Mouse (Mus musculus) lung, postnatal 25 days (tissue): Measurements from ENCODE around the gene Hc.

Experiments used
- DNase-seq: peaks from one replicate; pipeline ENCODE4 v3.0.0; 2022; ENCODE audit warnings: low spot score

Hc gene

DNA sequence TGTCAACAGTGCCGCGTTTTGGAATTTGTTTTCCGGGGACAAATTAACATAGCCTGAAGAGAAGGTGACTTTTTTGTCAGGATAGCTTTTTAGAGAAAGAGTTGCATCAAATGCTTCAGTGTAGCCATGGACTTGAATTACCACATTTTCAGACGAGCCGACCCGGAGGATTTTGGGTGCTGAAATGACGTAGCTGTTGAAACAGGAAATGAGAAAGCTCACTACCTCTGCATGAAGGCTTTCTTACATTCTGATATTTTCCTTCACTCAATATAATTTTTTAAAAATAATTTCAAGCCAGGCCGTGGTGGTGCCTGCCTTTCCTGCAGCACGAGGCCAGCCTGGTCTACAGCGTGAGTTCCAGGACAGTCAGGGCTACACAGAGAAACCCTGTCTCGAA, 4.0 kb downstream of the Hc start:
- DNase-seq = no peak

DNA sequence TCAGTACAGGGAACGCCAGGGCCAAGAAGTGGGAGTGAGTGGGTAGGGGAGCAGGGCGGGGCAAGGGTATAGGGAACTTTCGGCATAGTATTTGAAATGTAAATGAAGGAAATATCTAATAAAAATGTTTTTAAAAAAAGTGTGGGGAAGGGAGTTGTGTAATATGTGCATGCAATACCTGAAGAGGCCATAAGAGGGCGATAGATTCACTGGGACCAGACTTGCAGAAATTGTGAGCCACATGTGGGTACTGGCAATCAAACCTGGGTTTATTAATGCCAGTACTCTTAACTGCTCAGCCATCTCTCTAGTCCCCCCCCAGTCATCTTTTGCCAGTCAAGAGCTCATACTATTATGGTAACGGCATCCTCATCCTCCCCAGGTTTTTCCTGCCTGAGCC, 12.4 kb downstream of the Hc start:
- DNase-seq = peak; percentile 50

DNA sequence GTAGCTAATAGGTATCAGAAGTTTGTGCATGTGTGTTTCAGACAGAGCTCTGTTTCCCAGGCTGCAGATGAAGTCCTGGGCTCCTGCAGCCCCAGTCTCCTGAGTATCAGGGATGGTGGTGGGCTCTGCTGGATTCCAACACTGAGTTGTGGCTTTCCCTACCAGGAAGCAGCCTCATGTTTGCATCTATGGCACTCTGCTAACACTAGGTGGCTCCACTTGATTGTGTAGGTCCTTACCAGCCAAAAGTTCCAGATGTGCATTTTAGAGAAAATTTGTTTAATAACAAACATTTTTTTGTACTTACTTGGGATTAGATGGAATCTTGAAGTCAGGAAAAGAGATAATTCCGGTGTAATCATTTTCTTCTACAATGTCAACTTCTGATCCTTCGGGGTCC, 16.3 kb downstream of the Hc start:
- peak; percentile 32 for DNase-seq

DNA sequence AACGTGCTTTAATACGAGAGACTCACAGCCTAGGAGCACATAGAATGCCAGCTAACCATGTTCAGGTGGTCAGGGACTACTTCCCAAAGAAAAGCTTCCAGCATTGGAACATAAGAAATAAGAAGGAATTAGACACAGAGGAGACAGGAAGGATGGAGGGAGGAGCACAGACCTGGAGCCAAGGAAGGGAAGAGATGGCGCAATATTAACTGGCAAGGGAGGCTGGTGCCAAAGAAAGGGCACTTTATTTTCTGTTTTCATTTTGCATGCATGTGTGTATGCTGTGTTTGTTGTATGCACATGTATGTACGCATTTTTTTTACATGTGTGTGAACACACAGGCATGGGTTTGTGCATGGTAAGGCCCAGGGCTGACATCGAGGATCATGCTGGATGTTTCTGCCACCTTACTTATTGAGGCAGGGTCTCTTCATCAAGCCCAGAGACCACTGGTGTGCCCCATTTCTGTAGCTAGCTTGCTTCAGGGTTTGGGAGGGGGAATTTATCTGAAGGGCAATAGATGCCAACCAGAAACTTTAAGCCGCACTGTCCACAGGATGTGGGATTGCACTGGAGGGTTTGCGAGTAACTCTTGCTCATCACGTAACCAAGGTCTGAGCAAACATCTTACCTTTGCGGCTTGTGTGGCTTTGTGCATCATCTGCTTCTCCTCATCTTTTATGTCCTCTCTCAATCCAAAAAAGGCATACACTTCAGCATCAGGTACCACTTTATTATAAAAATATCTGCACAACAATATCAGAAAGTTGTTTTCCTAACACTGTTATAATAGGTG, 22.5 kb downstream of the Hc start:
- no peak for DNase-seq

DNA sequence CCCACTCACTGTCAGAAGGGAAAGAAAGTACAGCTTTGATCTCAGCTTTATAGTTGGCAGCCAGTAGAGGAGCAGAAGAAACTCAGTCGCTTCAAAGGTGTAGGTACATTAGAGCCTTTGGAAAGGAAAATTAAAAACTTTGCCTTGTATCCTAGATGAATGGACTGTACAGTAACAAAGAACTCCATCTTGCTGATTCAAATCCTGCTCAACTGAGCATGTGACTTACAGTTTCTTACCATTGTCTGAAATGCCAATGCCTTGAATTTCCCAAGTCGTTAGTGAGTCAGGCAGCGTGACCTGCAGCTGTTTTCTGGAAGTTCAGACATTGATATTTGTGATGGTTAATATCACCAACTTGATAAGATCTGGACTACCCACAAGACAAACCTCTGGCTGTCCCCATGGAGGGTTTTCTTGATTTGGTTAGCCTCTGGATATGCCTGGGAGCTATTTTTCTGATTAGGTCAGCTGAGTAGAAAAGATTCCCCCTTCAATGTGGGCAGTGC, 36.5 kb downstream of the Hc start:
- no peak for DNase-seq

DNA sequence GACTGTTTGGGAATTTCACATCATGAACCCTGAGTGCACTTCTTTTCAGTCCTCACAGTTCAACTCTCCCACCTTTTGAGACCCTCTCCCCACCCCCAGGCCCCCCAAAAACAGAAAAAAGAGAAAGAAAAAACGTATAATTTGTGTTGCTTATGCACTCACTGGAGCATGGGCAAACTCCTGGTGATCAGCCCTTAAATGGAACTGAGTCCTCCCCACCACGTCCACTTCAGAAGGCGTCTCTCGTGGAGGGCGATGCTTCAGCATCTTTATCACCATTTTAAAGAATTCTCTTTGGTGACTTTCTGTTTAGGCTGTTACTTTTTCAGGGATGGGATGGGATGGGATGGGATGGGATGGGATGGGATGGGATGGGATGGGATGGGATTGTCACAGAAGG, 39.4 kb downstream of the Hc start:
- no peak for DNase-seq

DNA sequence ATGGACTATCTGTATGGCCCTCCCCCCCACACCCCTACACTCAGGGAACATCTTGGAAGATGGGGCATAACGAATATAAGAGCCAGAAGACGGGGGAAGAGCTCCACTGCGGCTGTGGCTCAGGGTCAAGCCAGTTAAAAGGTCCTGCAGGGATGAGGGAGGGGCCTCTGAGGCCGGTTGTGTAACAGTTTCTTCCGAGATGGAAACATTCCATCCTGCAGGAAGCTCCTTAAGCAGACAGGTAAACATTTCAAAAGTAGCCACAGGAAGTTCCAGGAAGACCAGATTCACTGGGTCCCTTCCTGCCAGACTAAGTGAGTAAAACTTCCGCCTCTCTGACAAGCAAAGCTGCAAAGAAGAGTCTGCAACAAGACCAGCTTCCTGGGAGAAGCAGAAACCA, 45.4 kb downstream of the Hc start:
- DNase-seq = peak; percentile 62

DNA sequence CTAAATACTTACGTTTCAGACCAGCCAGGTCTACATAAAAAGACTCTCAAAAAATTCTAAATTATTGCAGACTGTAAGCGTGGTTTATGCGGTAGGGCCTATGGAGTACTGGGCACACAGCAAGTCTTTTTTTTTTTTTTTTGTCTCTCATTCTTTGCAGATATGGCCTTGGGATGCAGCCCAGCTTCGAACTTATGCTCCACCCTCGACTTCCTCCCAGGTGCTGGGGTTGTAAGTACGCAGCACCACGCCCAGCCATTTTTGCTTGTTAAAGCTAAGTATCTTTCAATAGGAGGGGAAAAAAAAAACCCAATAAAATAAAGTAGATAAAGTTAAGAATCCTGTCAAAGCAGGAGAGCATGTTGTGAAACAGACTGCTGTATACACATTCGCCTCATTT, 49.6 kb downstream of the Hc start:
- no peak for DNase-seq

DNA sequence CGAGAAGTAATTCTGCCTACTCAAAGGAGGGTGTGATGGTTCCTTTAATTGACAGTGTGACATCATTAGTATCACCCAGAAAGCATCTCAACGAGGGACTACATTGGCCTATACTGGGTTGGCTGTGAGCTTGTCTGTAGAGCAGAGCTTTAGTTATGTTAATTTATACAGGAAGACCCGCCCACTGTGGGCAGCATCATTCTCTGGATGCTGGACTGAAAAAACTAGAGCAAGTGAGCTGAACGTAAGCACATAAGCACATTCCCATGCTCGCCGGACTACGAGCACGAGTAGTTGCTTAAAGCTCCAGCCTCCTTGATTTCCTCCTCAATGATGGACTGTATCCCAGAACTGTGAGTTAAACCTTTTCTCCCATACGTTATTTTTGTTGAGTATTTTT, 62.3 kb downstream of the Hc start:
- no peak for DNase-seq

DNA sequence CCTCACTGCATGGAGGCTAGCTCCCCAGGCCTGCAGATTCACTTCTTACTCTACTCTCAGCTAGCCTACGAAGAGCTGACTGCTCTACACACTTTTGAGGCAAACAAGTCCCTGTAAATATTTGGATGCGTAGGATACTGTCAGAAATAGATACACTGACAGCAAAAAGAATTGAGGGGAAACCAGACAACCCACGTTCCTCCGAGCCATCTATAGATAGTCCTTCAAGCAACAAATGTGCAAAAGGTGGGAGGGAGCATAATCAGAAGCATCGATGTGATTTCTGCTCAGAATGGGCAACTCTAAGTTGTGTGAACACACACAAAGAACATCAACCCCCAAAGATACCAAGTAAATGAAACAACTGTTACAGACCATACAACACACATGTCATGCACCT, 64.7 kb downstream of the Hc start:
- DNase-seq = no peak

DNA sequence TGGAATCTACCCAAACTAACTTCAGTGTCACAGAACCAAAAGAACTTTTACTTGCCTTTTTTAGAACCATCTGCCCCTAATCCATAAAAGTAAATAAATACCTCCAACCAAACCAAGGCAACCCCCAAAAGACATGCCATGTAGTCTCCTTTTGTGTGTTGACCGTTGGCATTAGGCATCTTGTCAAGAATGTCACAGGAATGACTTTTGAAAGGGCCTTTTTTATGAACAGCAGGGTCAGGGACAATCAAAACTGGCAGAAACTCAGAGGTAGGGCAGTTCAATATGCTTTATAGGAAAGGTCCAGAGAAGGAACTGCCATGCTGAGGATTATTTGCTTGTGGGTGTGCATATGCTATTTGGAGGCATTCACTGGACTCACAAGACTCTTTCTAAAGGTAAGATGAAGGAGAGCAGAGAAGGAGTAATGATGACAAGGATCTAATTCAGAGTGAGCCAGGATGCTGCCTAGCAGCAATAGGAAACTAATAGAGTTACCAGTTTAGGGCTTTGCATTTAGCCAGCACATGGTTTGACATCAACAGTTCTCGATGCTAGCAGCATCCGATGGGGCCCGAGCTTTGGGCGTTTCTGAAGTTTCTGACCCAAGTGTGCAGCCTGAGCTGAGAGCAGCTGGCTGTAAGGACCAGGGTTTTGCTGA, 67.4 kb downstream of the Hc start:
- no peak for DNase-seq

DNA sequence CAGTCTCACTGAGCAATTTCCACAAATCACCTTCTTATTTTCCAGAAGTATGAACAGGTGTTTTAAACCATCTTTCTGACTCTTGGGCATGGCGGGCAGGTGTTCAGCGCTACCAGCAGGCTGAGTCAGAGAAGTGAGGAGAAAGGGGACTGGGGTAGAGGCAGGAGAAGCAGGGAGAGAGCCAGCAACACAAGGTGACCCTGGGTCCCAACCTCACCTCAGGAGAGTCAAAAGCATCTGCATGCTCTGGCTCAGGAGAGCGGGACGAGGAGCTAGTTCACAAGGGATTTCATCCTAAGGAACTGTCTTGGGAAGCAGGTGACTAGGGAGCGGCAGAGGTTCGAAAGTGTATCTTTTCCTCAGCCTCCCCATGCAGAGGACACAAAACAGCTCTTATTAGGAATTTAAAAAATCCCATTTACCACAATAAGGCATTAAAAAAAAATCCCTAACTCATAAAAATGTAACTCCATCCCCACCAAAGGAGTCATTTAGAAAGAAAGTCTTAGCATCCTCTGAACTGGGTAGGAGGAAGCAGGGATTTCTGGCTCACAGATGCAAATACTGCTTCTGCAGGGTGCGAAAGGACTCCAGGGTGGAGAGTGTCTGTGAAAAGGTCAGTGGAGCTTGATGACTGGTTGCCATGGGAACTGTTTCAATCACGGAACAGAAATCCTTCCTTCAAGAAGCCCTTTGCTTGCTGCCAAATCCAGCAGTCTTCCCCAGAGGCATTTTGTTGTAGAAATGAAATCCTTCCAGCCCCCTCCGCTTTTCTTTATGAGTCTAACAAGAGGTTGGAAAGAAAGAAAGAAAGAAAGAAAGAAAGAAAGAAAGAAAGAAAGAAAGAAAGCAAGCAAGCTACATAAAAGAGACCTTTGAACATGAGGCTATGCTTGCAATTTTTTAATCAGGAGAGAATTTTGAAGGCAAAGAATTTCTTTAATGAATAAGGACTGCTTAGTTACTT, 68.2 kb downstream of the Hc start:
- DNase-seq = no peak

DNA sequence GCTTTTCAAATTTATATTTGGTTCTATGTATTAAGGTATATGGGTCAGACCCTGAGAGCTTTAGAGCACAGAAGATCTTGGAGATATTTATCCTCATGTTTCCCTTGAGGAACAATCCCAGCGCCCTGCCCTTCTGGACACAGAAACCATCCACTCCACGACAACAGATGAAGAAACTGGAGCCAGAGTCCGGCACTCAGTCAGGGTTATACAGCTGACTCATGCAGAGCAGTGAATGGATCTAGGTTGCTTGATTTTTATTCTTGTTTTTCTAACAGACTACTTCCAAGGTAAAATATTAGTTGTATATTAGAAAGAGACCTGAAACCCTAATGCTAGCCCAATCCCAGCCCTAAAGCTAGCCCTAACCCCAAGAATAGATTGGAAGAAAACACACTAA, 69.3 kb downstream of the Hc start:
- no peak for DNase-seq

DNA sequence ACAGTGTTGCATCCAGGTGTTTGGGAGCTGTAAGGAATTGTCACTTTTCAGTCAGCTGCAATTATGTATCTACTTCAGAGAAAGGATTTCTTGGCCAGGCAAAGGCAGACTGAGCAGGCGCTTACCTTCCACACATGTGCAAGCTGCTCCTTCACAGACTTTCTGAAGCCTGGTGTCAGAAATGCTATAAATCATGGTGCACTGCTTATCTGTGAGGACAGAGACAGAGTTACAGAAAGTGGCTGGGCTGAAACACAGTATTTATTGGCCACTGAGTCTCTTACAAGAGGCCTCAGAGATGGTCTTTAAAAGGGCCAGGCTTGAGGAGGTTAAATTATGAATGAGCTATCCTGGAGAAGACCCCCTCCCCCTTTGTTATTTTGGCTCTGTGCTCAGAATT, 71.5 kb downstream of the Hc start:
- DNase-seq = no peak

DNA sequence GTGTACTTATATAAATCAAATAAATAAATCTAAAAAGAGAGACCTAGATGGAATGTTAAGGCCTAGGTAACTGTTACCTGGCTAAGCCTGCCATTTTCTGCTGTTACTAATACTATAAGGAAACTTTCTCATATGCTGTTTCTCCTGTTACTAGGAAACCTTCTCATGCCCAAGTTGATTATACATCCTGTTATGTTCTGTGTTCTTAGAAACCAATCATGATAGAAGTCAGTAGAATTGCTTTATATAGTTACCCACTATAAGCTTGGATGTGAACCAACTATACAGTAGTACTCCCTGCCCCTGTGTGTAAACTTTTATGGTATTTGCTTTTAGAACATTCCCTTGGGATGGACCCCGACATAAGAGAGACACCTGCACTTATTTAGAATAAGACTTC, 73.6 kb downstream of the Hc start:
- DNase-seq = no peak

DNA sequence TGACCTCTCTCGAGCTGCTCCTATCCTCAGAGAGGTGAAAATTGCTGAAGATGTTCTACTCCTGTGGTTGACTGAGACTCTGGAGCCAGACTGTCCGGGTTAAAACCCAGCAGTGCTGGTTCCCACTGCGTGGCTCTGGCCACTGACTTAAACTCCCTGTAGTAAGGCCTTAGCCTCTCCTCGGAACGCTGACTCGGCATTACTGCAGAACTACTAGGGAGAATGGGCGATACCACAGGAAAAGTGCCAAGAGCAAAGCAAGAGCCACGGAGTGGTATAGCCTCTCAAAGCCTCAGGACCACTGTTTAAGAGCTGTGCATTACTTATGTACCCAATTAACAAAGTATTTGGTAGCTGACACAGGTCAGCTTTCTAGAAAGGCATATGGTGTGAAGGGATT, 76.4 kb downstream of the Hc start:
- DNase-seq = no peak

DNA sequence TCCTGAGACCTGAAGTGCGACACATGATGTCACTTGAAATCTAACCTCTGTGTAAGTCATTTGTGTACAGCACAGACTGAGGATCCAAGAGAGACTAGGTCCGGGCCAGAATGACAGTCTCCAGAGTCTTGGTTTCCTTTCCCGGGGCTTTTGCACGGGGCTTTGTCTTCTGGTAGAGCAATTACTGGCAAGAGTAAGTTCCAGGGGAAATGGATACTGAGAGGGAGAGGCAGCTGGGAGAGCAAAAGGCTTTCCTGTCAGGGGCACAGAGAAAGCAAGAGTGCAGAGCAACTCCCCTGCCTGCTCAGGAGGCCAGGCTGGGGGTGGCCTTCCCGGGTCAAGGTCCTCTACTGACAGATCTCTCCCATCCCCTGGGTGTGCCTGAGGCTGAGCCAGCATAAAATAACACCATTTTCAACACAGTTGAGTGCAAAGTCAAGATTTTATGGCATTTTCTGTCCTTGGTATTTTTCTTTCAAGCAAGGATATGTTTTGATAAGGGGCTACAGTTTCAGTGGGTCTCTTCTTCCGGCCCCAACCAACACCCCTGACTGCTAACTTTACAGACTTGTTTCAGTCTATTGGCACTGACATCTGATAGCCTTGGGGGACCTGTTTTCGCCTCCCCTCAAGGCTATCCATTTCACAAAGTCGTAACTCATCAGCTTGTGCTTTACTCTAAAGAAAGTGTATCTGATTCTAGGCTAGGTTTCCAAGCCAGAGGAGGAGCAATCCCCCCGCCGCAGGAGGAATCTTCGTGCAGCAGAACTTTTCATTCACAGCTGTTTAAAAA, 78.1 kb downstream of the Hc start:
- DNase-seq = no peak

DNA sequence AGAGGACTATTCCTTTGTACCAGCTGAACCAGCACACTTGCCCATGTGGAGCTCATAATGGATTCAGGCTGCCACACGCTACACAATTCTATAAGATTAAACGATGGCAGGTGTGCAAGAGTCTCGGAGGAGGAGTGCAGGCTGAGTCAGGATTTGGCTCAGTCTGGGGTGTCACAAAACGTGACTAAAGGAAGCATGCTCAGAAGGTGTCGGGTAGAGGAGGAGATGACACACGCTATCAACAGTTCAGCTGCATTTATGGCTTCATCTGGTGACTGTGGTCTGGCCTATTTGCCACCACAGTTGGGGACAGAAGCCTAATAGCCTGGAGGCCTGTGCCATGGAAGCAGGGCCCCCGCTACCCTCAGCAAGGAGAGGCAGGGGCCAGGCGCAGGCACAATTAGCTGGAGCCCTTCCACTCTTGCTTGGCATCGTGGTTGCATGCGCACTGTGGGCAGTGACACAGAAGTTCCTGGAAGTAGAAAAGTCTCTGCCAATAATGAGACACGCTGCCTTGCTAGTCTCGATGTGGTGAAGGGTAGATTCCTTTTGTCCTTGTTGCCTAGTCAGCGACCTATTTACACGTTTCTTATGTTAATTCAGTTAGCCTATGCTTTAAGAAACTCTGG, 79.0 kb downstream of the Hc start:
- no peak for DNase-seq

DNA sequence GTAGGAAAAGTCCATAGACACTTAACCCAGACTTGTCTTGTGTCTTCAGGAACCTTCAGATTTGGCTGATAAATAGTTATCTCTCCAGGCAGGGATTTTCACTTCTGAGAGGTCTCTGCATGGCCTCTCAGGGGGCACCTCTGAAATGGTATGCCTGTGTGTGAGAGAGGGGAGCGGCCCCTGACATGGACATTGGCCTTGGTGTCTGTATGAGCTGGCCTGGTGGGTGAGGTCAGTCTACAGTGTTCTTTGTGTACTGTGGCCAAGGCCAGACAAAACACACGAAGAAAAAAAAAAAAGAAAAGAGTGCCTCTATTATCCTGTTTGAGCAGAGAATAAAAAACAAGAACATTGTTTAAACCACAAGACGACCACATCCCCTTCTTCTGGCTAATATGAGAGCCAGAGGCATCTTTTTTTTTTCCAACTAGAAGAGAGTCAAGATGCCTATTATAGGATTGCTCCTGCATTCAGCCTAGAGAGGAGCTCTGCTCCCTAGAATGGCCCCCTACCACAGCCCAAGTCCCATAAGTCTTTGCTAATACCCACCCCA, 81.7 kb downstream of the Hc start:
- no peak for DNase-seq

DNA sequence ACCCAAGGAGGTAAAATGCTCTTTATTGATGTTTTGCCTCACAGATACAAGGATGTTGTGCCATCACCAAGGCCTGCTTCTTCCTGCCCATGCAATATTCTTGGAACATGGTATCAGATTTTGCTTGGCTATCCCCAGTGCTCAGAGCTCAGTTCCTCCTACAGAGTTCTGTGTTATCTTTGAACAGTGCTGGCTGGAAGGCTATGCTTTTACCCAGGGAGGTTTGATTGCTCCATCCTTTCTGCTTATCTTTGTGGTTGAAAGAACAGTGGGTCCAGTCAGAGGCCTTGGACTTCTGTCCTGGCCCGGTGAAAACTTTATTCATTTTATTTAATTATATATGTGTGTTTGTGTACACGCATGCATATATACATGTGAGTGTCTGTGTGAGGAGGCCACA, 83.0 kb downstream of the Hc start:
- DNase-seq = no peak
